Mouse (Mus musculus) lung, embryonic 15.5 days (tissue): ENCODE results near the gene Tmem42. TPM values are rescaled to one million over a fixed set of nuclear protein-coding genes. Genes with fewer than 3 reads are reported as not detected.

Experiments
- ATAC-seq: fragments of 200-750 bp; cut with Nextera tagmentation; 2 replicates; pipeline ENCODE4 v1.8.0; 2017; ENCODE audit warnings: moderate number of reproducible peaks, borderline replicate concordance; ENCODE audit not compliant: low FRiP score, low TSS enrichment; ENCODE audit errors: extremely low read depth
- H3K27ac ChIP-seq: fragments of 300-500 bp; sonication (generic); 2 replicates; pipeline ENCODE4 v1.5.1; 2015; ENCODE audit warnings: moderate library complexity, mild to moderate bottlenecking, inconsistent platforms
- H3K27me3 ChIP-seq: fragments of 300-500 bp; sonication (generic); 2 replicates; pipeline ENCODE4 v1.6.1; 2015; ENCODE audit warnings: inconsistent platforms
- H3K36me3 ChIP-seq: fragments of 300-500 bp; sonication (generic); 2 replicates; pipeline ENCODE4 v1.6.1; 2015; ENCODE audit warnings: inconsistent platforms
- H3K4me1 ChIP-seq: fragments of 300-500 bp; sonication (generic); 2 replicates; pipeline ENCODE4 v1.6.1; 2015; ENCODE audit warnings: inconsistent platforms
- H3K4me2 ChIP-seq: fragments of 300-500 bp; sonication (generic); 2 replicates; pipeline ENCODE4 v1.6.1; 2015; ENCODE audit warnings: inconsistent platforms, mild to moderate bottlenecking, moderate library complexity
- H3K4me3 ChIP-seq: fragments of 300-500 bp; sonication (generic); 2 replicates; pipeline ENCODE4 v1.5.1; 2015; ENCODE audit warnings: mild to moderate bottlenecking, inconsistent platforms
- H3K9ac ChIP-seq: fragments of 300-500 bp; sonication (generic); 2 replicates; pipeline ENCODE4 v1.6.1; 2015; ENCODE audit warnings: inconsistent platforms
- H3K9me3 ChIP-seq: fragments of 300-500 bp; sonication (generic); 2 replicates; pipeline ENCODE4 v1.6.1; 2016; ENCODE audit warnings: inconsistent platforms
- WGBS: fragments of 180-500 bp; shearing (Covaris S2); methylation state at CpG from one replicate; pipeline ENCODE4 v1.1.7; 2015; 5-methylcytosine and 5-hydroxymethylcytosine counted together
- polyA plus RNA-seq: library from polyadenylated mRNA; unstranded; fragments of >200 nt; fragmentation: Nextera tagmentation; extraction: Ambion mirVana; gene quantifications from 2 replicates; pipeline ENCODE4 v1.2.1, GENCODE M21; 2015

The Tmem42 gene
- polyA plus RNA-seq, 1 experiment from 2014 or later: 19.3 TPM

- 72% methylated on average over 3 of the region's 3 CpGs for whole genome bisulfite sequencing
- Histone ChIP-seq H3K9me3 (no peaks in the 10 kb centered on the region), H3K27me3 (no peaks in the 10 kb centered on the region), H3K4me1 (no peaks in the 10 kb centered on the region), H3K4me2 (no peak overlapping the region), H3K4me3 (no peak overlapping the region), H3K36me3 (no peaks in the 10 kb centered on the region), H3K9ac (no peak overlapping the region), H3K27ac (no peak overlapping the region)
- no peak for ATAC-seq
Observed at GRCm38 (mm10) chr9:123060172-123060571, 39.0 kb downstream of the Tmem42 start.

Other genes starting within 250 kb of the Tmem42 start
- gene Tcaim, start 215.8 kb upstream of the Tmem42 start, polyA plus RNA-seq: 5.9 and 6.2 TPM in 2 replicates
- gene Gm35549, start 177.3 kb upstream of the Tmem42 start, polyA plus RNA-seq: 0.38 and 1.1 TPM in 2 replicates
- 65.6 and 67.1 TPM in 2 replicates for gene Zfp445, start 155.3 kb upstream of the Tmem42 start, polyA plus RNA-seq
- 3.5 and 4.7 TPM in 2 replicates for gene Zkscan7, start 135.6 kb upstream of the Tmem42 start, polyA plus RNA-seq
- 21.3 and 23.0 TPM in 2 replicates for gene Zfp105, start 98.3 kb upstream of the Tmem42 start, polyA plus RNA-seq
- 28.9 and 31.6 TPM in 2 replicates for gene 1110059G10Rik, start 70.3 kb upstream of the Tmem42 start, polyA plus RNA-seq
- gene Kif15, start 70.3 kb upstream of the Tmem42 start, polyA plus RNA-seq: 69.7 and 72.0 TPM in 2 replicates
- gene Tgm4, start 13.4 kb downstream of the Tmem42 start, polyA plus RNA-seq: 0.27 and 0.40 TPM in 2 replicates
- 70.2 and 73.1 TPM in 2 replicates for gene Zdhhc3, start 91.9 kb downstream of the Tmem42 start, polyA plus RNA-seq
- gene Exosc7, start 91.9 kb downstream of the Tmem42 start, polyA plus RNA-seq: 117 and 124 TPM in 2 replicates
- gene Clec3b, start 129.6 kb downstream of the Tmem42 start, polyA plus RNA-seq: 1.7 and 3.1 TPM in 2 replicates
- gene Cdcp1, start 194.7 kb downstream of the Tmem42 start, polyA plus RNA-seq: 10.8 and 11.8 TPM in 2 replicates
- 17.3 and 19.1 TPM in 2 replicates for gene Tmem158, start 239.4 kb downstream of the Tmem42 start, polyA plus RNA-seq